Mouse (Mus musculus) ES-Bruce4 (cell line): ENCODE measurements around the gene Gns.

Experiments used
- CTCF ChIP-seq: IDR thresholded peaks from one replicate; pipeline ENCODE4 v1.8.1; 2011; ENCODE audit warnings: low read depth, low read length
- POLR2A ChIP-seq: IDR thresholded peaks from one replicate; pipeline ENCODE4 v1.8.1; 2011; ENCODE audit warnings: low read length; ENCODE audit not compliant: insufficient read depth

GRCm38 (mm10) chr10:121424455-121424854, 59.6 kb downstream of the Gns start:
- TF ChIP-seq CTCF: no peak
- TF ChIP-seq POLR2A: no peak
